Mouse (Mus musculus) liver, embryonic 14.5 days (tissue): ENCODE measurements at regions not wholly inside any gene's neighbourhood (a gene's known extent, or its start where the extent isn't known, plus 50 kb on each side); places are given as distances from the start of the nearest gene placed in this dataset.

Experiments used
- ATAC-seq: fragments of 200-750 bp; cut with Nextera tagmentation; 2 replicates; pipeline ENCODE4 v1.8.0; 2017; ENCODE audit warnings: moderate number of reproducible peaks, mild to moderate bottlenecking, moderate library complexity; ENCODE audit not compliant: insufficient read depth
- DNase-seq, 3 experiments: peaks; one replicate each; pipeline ENCODE4 v3.0.0-alpha.2; 2012 to 2013; ENCODE audit warnings: low read depth in 3 of 3, low spot score in 3 of 3
- H3K27ac ChIP-seq: fragments of 300-500 bp; sonication (generic); 2 replicates; pipeline ENCODE4 v1.5.1; 2014; ENCODE audit warnings: moderate library complexity, mild to moderate bottlenecking, control low read depth, inconsistent platforms
- H3K27me3 ChIP-seq: fragments of 300-500 bp; sonication (generic); 2 replicates; pipeline ENCODE4 v1.6.1; 2014; ENCODE audit warnings: mild to moderate bottlenecking, low read length, moderate library complexity; ENCODE audit not compliant: control insufficient read depth, insufficient read depth
- H3K36me3 ChIP-seq: fragments of 300-500 bp; sonication (generic); replicated peaks from 2 replicates; pipeline ENCODE4 v1.6.1; 2014; ENCODE audit warnings: low read depth; ENCODE audit not compliant: control insufficient read depth, insufficient read depth
- H3K4me1 ChIP-seq, 2 experiments: fragments of 200-500 bp in 1 of 2; fragments of 300-500 bp in 1 of 2; sonication (generic) in 1 of 2; replicated peaks; 2 replicates each; pipeline ENCODE4 v1.6.1; 2012 to 2014; ENCODE audit warnings: antibody characterized with exemption in 1 of 2, inconsistent platforms in 1 of 2, low read length in 1 of 2; ENCODE audit not compliant: control insufficient read depth in 2 of 2, insufficient read depth in 2 of 2
- H3K4me2 ChIP-seq: fragments of 300-500 bp; sonication (generic); 2 replicates; pipeline ENCODE4 v1.6.1; 2014; ENCODE audit warnings: low read depth, mild to moderate bottlenecking, control low read depth, moderate library complexity
- H3K4me3 ChIP-seq, 2 experiments: fragments of 200-500 bp in 1 of 2; fragments of 300-500 bp in 1 of 2; sonication (generic) in 1 of 2; 2 replicates each; pipeline ENCODE4 v1.5.1; 2012 to 2014; ENCODE audit warnings: low read depth in 2 of 2, low read length in 2 of 2, mild to moderate bottlenecking in 2 of 2, control low read depth in 1 of 2, inconsistent platforms in 1 of 2, moderate library complexity in 1 of 2; ENCODE audit not compliant: insufficient read depth in 1 of 2
- H3K9ac ChIP-seq: fragments of 300-500 bp; sonication (generic); replicated peaks from 2 replicates; pipeline ENCODE4 v1.6.1; 2014; ENCODE audit warnings: mild to moderate bottlenecking, control low read depth, moderate library complexity
- H3K9me3 ChIP-seq: fragments of 300-500 bp; sonication (generic); 2 replicates; pipeline ENCODE4 v1.6.1; 2016; ENCODE audit warnings: low read length, mixed read lengths; ENCODE audit not compliant: control insufficient read depth
- CTCF ChIP-seq: IDR thresholded peaks from 2 replicates; pipeline ENCODE4 v1.5.1; 2016; ENCODE audit warnings: antibody characterized with exemption, low read depth, control low read depth
- EP300 ChIP-seq: IDR thresholded peaks from 2 replicates; pipeline ENCODE4 v1.6.1; 2016; ENCODE audit warnings: antibody characterized with exemption, low read depth
- WGBS: fragments of 180-500 bp; shearing (Covaris S2); extraction: QIAGEN DNeasy Blood & Tissue Kit; methylation state at CpG from one replicate; pipeline ENCODE4 v1.1.7; 2014; ENCODE audit not compliant: insufficient replicate concordance; 5-methylcytosine and 5-hydroxymethylcytosine counted together

DNA sequence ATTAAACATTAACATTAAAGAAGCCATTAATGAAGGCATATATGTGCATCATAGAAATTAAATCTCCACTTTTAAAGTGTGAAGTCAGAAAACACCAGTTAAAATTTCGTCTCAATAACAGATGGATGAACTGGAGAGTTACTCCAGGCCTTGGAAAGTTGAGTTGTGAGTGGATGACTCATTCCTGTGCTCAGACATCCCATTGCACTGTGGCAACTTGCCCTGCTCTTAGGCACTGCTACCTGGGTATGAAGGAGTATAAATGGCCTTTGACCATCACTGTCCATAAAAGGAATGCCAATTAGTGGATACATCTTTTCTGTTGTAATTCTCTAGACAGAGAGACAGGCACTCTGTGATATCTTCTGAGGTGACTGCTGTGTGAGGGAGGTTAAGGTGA lies 723.2 kb upstream of the Nrsn1 start:
- H3K9ac ChIP-seq = no peak overlapping the region
- no peak overlapping the region for H3K4me2 ChIP-seq
- no peak for DNase-seq
- no peak overlapping the region for H3K27ac ChIP-seq
- H3K4me3 ChIP-seq = no peak overlapping the region
- H3K27me3 ChIP-seq = no peaks in the 10 kb centered on the region
- TF ChIP-seq CTCF (no peak), EP300 (no peak)
- no peaks in the 10 kb centered on the region for H3K9me3 ChIP-seq
- no peaks in the 10 kb centered on the region for H3K36me3 ChIP-seq
- ATAC-seq = no peak
- no peaks in the 10 kb centered on the region for H3K4me1 ChIP-seq
- WGBS = 11% methylated on average over 1 of the region's 1 CpGs

- Histone ChIP-seq H3K4me2 (no peak overlapping the region), H3K9ac (no peak overlapping the region), H3K36me3 (no peaks in the 10 kb centered on the region), H3K27ac (no peak overlapping the region), H3K9me3 (no peaks in the 10 kb centered on the region), H3K4me3 (no peak overlapping the region), H3K27me3 (no peaks in the 10 kb centered on the region), H3K4me1 (no peaks in the 10 kb centered on the region)
- TF ChIP-seq EP300 = no peak
- no peak for TF ChIP-seq CTCF
- ATAC-seq = no peak
- no peak for DNase-seq
- WGBS = 74% methylated on average over 5 of the region's 5 CpGs
These were observed 718.9 kb upstream of the Nrsn1 start for GRCm38 (mm10) chr13:25989067-25989756.

DNA sequence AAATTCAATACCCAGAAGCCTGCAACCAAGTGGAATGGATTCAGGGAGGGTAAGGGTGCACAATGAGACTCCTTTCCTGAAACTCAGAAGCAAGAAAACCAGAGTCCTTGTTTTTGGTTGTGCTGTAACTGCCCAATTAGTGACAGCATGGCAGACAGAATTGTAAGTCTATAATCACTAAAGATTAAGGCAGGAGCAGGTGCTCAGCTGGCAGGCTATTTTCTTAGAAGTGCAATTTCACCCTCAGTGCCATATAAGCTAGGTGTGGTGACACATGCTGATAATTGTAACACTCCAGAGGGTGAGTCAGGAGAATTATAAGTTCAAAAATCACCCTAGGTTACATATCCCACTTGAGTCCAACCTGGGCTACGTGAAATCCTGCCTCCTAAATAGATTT lies 714.2 kb upstream of the Nrsn1 start:
- TF ChIP-seq EP300 (no peak), CTCF (no peak)
- no peaks in the 10 kb centered on the region for H3K9me3 ChIP-seq
- H3K4me1 ChIP-seq = no peaks in the 10 kb centered on the region
- H3K4me2 ChIP-seq = no peak overlapping the region
- no peak for ATAC-seq
- WGBS = 54% methylated on average over 1 of the region's 1 CpGs
- no peak overlapping the region for H3K27ac ChIP-seq
- H3K4me3 ChIP-seq = no peak overlapping the region
- no peak for DNase-seq
- no peaks in the 10 kb centered on the region for H3K36me3 ChIP-seq
- H3K27me3 ChIP-seq = no peaks in the 10 kb centered on the region
- H3K9ac ChIP-seq = no peak overlapping the region

DNA sequence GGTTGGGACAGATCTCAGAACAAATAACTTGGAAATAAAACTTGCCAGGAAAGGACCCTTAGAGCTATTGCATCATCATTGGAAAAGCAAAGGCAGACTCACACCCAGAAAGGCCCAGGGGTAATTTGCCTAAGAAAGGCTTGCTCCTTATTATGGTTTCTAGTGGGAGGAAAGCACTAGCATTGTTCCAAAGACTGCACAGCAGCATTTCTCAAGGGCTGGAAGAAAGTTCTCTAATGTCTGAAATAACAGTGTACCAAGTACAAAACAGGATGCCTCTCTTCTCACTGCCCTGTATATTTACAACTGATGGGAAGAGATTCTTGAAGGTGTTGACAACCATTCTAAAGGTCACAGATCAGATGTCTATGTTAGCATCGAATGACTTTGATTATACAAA lies 713.4 kb upstream of the Nrsn1 start:
- 35% methylated on average over 1 of the region's 1 CpGs for WGBS
- Histone ChIP-seq H3K9ac (no peak overlapping the region), H3K36me3 (no peaks in the 10 kb centered on the region), H3K9me3 (no peaks in the 10 kb centered on the region), H3K4me2 (no peak overlapping the region), H3K27ac (no peak overlapping the region), H3K4me1 (no peaks in the 10 kb centered on the region), H3K27me3 (no peaks in the 10 kb centered on the region), H3K4me3 (no peak overlapping the region)
- no peak for DNase-seq
- ATAC-seq = no peak
- TF ChIP-seq EP300 = no peak
- no peak for TF ChIP-seq CTCF

DNA sequence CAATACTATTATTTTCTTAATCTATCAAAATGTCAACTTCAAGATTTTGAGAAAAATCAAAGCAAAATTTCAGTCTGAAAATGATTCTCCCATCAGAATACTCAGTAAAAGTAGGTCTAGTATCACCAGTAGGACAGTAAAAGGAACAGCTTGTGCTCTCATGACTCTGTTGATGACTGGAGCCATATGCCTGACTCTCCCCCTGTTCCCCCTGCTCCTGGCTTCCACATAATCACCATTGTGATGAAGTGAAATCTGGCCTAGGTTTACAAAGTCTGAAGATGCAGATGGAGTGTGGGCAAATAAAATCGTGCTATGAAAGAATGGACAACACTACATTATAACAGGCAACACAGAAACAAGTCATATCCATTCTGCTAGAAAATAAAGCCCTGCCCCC lies 708.3 kb upstream of the Nrsn1 start:
- no peaks in the 10 kb centered on the region for H3K4me1 ChIP-seq
- ATAC-seq = no peak
- no peak for DNase-seq
- no peak overlapping the region for H3K27ac ChIP-seq
- no peaks in the 10 kb centered on the region for H3K9me3 ChIP-seq
- no peaks in the 10 kb centered on the region for H3K36me3 ChIP-seq
- no peaks in the 10 kb centered on the region for H3K27me3 ChIP-seq
- no peak overlapping the region for H3K4me2 ChIP-seq
- H3K9ac ChIP-seq = no peak overlapping the region
- WGBS = 32% methylated on average over 1 of the region's 1 CpGs
- no peak overlapping the region for H3K4me3 ChIP-seq
- TF ChIP-seq EP300 = no peak
- TF ChIP-seq CTCF = no peak
